Mouse (Mus musculus) spleen, adult 12 weeks (tissue): ENCODE measurements around the gene Rbl1.

ENCODE experiments used
- DNase-seq: peaks from one replicate; pipeline ENCODE4 v3.0.0; 2022; ENCODE audit warnings: low spot score

The Rbl1 gene

GRCm38 (mm10) chr2:157133769-157134478 lies 70.4 kb downstream of the Rbl1 start:
- DNase-seq: peak; percentile 25

GRCm38 (mm10) chr2:157132686-157133540 lies 71.4 kb downstream of the Rbl1 start:
- DNase-seq: no peak

- no peak for DNase-seq
Observed at GRCm38 (mm10) chr2:157132086-157132485, 72.2 kb downstream of the Rbl1 start.

GRCm38 (mm10) chr2:157130813-157131514 lies 73.4 kb downstream of the Rbl1 start:
- peak; percentile 19 for DNase-seq

- no peak for DNase-seq
Observed at GRCm38 (mm10) chr2:157129601-157130164, 74.7 kb downstream of the Rbl1 start.

DNA sequence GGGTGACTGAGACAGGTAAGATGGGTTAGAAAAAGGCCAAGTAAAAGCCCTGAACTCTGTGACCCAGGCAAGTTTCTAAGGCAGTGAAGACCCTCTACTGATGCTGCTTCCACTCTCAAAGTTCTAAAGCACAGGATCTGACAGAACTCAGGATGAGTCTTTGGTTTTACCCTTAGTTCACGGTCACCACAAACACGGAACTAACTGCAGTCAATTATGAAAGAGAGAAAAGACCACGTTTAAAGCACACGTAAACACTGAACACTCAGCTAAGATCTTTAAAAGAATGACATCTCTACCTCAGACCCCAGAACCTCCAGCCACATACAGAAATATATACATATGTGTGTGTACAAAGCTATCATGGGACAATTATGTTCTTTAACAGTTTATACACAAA lies 75.2 kb downstream of the Rbl1 start:
- no peak for DNase-seq

DNA sequence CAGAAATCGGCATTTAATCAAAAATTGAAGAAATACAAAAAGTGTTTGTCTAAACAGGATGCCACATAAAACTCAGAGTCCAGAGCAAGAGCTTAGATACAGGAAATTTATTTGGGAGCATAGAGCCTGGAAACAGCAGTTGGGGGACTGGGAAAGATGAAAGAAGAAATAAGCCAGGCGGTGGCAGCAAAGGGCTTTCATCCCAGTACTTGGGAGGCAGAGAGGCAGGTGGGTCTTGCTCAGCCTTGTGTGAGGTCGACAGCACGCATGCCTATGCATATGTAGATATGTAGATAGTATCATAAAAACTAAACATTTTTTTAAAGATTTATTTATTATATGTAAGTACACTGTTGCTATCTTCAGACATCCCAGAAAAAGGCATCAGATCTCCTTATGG lies 76.3 kb downstream of the Rbl1 start:
- DNase-seq: no peak

GRCm38 (mm10) chr2:157127370-157127769 lies 77.0 kb downstream of the Rbl1 start:
- no peak for DNase-seq

DNA sequence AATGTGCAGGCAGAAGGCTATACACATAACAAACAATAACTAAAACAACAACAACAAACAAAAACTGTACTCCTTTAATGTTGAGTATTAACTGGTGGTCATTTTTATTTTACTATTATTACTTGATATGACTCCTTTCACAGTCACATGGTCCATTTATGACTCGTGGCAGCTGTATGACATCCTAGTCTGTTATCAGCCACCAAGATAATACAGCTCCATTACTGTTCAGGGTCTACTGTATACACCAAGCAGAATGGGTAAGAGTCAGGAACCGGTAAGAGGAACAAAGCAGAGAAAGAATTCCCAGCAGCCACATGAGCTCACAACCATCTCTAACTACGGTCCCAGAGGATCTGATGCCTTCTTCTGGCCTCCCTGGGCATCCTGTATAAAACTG lies 79.1 kb downstream of the Rbl1 start:
- DNase-seq: no peak

GRCm38 (mm10) chr2:157121766-157122165 lies 82.6 kb downstream of the Rbl1 start:
- DNase-seq: no peak

DNA sequence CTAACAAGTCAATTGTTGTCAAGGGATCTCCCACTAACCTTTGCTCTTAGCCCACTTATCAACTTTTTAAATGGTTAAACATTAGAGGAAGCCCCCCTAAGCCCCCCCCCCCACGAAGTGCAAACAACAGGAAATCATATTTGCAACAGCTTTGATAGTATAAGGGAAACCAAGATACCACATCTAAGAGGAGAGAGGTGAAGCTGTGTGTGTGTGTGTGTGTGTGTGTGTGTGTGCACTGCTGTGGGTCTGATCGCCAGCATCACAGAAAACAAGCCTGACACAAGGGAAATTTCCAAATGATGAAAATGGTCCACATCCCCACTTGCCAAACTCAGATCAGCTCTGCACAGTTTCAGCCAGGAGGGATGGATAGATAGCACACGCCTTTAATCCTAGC lies 85.3 kb downstream of the Rbl1 start:
- DNase-seq: no peak

GRCm38 (mm10) chr2:157118556-157118955 lies 85.8 kb downstream of the Rbl1 start:
- no peak for DNase-seq

DNA sequence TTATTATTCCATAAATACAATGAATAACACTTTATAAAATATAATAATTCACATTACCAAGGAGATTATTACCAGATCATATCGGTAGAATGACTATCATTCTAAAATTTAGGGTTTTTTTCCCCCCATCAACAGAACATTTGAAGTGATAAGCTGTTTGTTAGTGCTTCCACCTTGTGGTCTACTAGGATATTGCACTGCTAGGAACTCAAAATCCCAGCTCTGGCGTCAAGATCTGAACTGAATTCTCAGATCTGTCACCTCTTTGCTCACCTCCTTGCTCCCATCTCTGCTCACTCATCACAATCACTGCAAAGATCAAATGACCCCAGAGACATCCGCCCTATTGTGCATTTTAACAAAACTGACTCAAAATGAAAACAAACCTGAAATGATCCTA lies 87.4 kb downstream of the Rbl1 start:
- no peak for DNase-seq

- no peak for DNase-seq
Observed at GRCm38 (mm10) chr2:157108236-157108635, 96.1 kb downstream of the Rbl1 start.

- DNase-seq: no peak
Observed at GRCm38 (mm10) chr2:157104454-157104853, 99.9 kb downstream of the Rbl1 start.

GRCm38 (mm10) chr2:157102256-157102655 lies 102.1 kb downstream of the Rbl1 start:
- DNase-seq: no peak

- DNase-seq: no peak
Observed at GRCm38 (mm10) chr2:157101650-157102049, 102.7 kb downstream of the Rbl1 start.

DNA sequence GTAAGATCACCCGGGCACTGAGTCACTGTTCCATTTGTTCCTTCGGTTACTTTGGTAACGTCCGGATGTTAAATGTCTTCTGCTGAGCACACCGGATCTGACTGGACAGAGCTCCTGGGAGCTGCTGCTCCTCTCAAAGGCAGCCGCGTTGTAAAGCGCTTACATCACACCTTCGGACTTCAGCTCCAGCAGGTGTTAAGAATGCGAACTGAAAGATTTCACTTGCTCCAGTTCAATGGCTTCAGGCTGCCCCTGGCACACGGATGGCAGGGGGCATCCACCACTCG lies 104.1 kb downstream of the Rbl1 start:
- no peak for DNase-seq

DNA sequence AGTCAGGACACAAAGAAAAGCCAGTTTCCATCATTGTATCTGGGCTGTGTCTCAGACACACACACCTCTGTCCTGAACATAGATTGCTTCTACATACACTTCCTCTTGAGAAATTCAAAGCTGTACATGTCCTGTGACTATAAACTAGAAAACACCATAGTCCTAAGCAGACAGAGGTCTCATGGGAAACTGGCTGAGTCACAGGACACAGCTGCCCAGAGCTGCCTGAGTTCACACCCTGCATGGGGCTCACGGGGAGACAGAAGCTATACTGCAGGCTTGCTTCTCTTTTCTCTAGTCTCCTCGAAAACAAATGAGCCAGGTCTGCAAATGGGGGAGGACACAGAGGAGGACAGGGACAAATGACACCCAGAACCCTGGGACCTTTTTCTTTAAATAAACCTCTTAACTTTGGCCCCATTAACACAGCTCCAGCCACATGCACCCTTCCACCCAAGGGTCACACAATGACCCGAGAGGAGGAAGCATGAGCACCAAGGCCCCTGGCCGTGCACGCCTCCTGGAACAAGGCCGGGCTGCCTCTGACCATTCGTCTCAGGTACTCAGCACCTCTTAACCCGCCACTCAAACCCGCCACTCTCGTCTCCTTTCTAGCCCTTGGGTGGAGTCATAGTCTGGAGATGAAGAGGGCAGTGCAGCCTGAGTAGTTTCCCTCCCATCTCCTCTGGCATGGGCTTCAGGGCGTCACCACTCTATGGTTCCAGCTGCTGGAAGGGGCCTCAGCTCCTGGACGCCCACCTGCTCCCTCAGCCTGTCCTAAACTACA lies 104.6 kb downstream of the Rbl1 start:
- no peak for DNase-seq
